Mouse (Mus musculus): ENCODE measurements around the gene Tenm2. TPM values are rescaled to one million over a fixed set of nuclear protein-coding genes. Genes with fewer than 3 reads are reported as not detected.

Tenm2 gene
- total RNA-seq, 2 experiments from 2014 or later, result not detected

DNA sequence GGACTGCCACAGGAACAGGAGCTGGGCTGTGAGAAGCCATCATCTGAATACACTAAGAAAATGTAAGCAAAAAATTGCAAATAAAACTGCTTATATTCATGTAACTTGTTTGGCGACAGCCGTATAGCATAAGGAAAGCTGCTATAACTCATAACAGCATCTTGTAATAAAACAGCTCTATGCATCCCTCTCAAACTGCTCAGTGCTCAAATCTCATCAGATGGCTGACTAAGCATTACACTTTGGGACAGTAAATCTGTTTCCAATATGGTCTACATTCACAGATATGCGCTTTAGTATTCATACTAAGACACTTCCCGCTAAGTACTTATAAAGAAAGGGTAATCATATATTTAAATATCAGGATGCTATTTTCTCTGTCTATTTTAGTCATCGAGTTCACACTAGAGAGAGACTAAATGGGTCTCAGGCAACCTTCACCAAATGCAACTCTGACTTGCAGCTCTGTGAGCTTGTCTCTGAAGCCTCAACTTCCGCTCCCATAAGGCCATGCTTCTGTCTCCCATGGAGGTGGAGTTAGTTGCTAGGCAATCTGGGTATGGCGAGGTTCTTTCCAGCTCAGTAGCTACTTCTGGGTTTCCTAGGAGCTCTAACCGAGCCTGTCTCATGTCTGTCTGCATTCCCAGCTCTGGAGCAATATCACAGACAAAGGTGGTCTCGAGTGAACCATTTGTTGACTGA is 308.9 kb downstream of the Tenm2 start:
- ATAC-seq (replicated peaks; ENCODE audit: low FRiP score, poor library complexity, severe bottlenecking), result no peak

DNA sequence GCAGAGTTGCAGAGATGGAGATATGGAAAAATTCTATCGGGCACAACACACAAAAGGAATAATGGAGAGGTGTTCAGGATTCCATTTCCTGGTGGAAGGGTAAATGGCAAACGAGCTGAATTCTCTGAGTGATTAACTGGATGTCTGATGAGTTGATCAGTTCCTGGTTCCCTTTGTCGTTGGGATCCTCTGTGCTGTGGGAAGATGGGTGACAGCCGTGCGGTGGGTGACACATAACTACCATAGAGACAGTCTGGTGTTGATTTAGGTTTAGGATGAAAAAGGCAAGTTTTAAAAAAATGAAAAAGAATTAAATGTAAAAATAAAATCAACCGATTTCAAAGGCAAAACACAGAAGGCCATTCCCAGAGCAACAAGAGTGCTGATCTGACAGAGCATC is 316.5 kb downstream of the Tenm2 start:
- ATAC-seq (replicated peaks; ENCODE audit: low FRiP score, poor library complexity, severe bottlenecking), result no peak

DNA sequence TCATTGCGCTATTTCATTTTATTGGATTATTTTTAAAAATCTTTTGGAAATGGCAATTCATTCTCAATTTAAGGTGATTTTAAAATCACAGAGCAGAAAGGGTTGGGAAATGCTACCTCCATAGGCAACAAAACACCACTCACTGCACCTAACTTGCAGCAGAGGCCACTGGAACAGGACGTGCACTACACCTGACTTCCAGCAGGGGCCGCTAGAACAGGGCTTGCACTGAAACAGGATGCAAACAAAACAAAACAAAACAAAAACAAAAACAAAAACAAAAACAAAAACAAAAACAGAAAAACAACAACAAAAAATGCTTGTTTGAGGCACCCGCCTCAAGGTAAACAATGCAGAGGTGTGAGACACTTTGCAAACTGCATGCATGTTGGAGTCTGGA is 324.4 kb downstream of the Tenm2 start:
- no peak for ATAC-seq (replicated peaks; ENCODE audit: low FRiP score, poor library complexity, severe bottlenecking)

DNA sequence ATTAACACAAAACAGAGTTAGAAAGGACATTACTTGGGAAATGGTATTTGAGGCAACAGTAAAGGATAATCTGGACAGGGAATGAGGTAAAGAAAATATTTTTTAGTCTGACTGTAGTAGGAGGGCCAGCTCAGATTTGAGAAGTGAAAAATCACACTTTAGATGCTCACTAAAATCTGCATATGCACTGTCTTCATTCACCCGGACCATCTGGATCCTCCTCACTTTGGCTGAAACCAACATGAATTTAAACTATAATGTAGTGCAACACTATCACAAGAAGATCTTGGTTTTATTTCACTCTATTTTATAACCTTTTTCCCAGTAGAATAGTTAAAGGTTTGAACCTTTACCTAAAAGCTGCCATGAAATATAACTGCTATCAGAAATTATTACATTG is 326.7 kb downstream of the Tenm2 start:
- ATAC-seq (replicated peaks; ENCODE audit: low FRiP score, poor library complexity, severe bottlenecking), result no peak

DNA sequence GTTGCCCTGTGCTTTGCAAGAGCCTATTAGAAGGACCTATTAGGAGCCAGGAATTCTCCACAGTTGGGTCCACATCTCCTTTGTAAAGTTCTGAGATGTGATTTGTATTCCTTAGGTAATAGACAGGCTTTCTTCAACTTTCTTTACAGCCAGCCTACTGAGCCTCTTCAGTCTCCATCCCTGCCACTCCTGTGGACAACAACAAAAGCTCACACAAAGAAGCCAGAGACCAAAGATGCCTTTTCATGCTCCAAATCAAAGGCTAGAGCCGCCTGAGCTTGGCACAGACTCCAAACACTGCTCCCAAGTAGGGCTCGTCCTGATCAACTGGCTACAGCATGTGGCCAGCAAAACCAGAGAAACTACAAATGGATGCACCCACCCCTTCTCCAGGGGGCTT is 333.5 kb downstream of the Tenm2 start:
- ATAC-seq (replicated peaks; ENCODE audit: low FRiP score, poor library complexity, severe bottlenecking), result no peak

DNA sequence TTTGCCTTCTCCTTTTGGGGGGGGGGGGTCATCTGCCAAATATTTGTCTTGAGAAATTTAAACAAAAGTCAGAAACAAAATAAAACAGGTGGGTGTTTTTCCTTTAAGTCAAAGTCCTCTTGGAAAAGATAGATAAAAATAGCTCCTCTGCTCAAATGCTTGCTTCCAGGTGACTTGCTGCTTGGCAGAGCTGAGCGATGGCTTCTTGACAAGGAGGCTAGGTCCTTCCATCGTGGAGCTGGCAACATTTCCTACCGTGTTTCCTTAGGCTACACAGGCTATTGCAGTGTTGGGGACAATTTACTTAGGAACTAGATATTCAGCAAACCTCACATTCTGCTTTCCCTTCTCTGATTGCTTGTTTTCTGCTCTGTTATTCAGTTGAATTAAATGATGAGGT is 342.7 kb downstream of the Tenm2 start:
- no peak for ATAC-seq (replicated peaks; ENCODE audit: low FRiP score, poor library complexity, severe bottlenecking)

DNA sequence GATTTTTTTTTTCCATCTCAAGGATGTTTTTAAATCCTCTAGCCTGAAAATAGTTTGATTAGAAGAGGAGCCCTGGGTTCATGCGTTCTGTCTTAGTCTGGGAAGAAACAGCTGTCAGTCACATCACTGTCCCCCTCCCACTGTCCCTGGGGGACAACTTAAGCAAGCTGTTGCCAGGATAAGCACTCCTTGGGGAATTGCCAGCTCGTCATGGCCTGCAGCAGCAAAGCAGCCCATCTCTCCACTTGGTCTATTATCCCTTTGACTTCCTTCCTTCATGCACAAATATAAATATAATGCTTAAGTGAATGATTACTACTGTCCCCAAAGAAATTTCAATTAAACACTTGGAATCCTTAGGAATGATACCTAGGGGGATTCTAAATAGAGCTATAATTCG is 344.7 kb downstream of the Tenm2 start:
- ATAC-seq (replicated peaks; ENCODE audit: low FRiP score, poor library complexity, severe bottlenecking), result no peak

DNA sequence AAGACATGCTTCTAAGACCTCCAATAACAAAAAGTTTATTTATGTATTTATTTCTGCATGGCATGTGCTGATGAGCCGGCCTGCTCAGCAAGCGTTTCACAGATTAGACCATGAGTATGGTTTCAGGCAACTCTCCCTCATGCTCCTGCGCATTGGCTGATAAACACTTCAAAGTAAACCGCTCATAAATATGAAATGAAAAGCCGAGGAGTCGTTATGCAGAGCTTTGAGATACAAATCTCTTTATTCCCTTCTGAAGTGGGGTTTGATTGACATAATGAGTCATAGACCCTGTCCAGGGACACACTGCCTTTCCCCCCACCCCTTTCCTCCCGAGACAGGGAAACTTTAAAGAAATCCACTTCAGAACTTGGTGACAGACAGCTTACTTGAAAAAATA is 348.3 kb downstream of the Tenm2 start:
- no peak for ATAC-seq (replicated peaks; ENCODE audit: low FRiP score, poor library complexity, severe bottlenecking)

DNA sequence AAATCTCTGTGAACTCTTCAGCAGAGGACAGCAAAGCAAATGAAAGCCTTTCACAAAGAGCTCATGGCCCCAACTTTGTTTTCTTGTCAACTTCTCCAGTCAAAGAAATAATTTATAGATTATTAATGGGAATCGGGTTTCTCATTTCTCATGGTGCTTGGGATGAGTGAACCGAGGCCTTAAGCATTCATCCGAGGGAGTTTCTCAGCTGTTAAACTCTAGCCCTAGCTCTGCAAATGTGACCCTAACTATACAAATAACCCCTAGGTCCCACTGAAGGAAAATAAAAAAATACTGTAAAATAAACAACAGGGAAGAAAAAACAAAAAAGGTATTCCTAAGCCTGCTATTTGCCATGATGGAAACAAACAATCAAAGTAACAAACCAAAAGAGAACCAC is 349.6 kb downstream of the Tenm2 start:
- ATAC-seq (replicated peaks; ENCODE audit: low FRiP score, poor library complexity, severe bottlenecking), result no peak

DNA sequence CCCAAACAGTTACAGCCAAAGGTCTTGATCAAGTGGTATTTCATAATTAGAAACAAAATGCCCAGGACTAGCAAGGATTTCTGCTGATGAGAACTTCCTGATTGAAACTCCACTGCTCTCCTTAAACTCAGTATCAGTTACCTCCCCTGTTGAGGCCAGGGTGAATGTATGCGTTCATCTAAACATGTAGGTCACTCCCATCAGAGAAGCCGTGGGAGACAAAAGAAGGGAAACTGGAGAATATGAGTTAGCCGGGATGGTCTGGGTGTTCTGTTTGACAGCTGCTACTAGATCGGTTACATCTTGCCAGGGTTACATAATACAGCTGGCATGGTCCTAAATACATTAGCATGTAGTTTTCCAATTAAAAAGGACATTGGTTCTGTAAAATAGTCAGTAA is 362.8 kb downstream of the Tenm2 start:
- ATAC-seq (replicated peaks; ENCODE audit: low FRiP score, poor library complexity, severe bottlenecking), result no peak

DNA sequence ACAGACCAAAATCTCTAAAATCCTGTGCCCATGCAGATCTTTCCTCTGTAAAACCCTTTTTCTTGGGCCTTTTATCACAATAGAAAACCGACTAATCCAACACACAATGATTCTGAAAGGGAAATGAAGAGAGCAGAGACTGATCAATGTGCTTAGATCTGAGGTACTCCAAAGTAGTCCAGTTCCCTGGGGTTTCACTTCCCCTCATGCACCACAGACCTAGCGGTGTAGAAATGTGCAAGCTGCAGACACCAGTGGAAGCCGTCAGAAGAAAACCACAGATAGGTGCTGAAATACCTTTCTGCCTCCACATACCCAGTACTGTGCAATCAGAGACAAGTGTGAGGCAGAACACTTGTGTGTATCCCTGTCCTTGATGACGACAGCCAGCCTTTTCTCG is 365.2 kb downstream of the Tenm2 start:
- no peak for ATAC-seq (replicated peaks; ENCODE audit: low FRiP score, poor library complexity, severe bottlenecking)

DNA sequence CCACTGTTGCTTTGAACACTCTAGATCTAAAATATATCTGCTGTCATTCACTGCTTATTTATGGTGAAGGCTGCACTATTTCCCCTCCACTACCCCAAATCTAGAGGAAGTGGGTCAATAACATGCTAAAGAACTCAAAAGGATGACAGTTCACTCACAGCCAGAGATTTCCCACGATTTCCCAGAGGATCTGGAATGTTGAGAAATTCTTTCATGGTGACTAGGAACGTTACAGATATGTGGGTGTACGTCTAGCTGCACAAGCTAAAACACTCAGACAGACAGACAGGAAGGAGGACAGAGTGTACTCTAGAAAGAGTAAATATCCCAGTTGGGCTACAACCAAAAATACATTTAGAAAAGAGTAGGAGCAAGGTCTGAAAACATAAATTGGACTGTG is 384.1 kb downstream of the Tenm2 start:
- ATAC-seq (replicated peaks; ENCODE audit: low FRiP score, poor library complexity, severe bottlenecking), result no peak

DNA sequence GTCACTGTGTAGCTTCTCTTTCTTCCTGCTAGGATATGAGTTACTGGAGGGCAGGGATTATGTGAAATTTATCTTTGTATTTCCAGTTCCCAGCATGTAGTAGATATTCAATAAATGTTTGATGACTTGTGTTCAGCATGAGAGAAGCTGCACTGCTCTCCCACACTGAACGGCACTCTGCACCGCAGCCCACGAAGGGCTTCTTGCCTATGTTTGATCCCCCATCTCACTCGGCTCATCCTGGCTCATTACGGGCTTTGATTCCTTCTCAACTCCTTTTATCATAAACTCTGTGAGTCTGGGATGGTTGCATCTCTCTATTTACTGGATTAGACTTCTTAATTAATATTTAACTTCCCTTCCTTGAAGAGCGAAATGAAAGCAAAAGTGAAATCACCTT is 388.3 kb downstream of the Tenm2 start:
- no peak for ATAC-seq (replicated peaks; ENCODE audit: low FRiP score, poor library complexity, severe bottlenecking)

DNA sequence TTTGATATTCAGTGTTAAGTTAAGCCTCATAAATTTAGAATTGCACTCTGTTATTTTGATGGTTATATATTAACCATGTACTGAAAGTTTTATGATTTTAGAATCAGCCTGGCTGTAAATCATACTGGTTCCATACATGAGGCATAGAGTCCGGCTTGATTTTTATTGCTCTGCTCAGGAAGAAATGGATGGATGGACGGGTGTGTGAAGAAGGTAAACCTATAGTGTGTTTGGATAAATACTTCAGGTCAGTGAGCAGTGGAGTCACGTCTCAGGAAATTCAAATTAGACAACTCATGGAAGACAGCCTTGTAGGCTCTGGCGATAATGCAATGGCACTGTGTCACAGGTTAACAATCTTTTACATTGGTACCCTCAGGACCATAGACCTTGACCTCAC is 402.9 kb downstream of the Tenm2 start:
- no peak for ATAC-seq (replicated peaks; ENCODE audit: low FRiP score, poor library complexity, severe bottlenecking)

DNA sequence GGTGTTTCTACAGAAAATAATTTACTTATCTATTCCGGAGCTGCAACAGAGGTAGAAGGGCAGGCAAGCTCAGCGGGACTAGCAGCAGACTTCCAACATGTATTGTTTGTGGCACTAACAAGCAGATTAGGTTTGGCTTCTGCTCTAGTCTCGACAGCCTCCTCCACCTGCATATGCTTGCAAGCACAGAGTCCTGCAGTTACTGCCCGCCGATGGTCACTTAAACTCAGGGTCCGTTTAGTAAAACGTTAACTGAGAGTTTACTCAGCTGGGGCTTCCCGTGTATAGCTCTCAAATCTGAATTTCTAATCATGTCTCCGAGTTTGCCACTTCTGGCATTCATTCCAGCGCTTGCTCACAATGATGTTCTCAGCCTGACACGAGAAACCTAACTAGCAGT is 404.3 kb downstream of the Tenm2 start:
- no peak for ATAC-seq (replicated peaks; ENCODE audit: low FRiP score, poor library complexity, severe bottlenecking)

DNA sequence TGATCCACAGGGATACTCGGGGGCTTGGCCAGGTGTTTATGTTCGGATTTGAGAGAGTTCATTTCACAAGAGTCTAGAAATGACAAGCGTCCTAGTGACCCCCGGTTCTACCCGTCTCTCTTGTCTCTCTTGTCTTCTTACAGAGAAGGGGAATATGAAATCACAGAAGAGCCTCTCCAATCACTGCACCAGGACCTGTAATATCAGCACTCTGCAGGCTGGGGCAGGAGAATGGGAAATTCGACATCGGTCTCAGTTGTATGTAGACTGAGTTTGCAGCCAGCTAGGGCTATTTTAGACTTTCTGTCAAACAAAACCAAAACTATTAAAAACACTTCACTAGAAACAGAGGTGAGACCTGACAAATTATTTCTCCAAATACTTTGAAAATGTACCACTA is 411.1 kb downstream of the Tenm2 start:
- no peak for ATAC-seq (replicated peaks; ENCODE audit: low FRiP score, poor library complexity, severe bottlenecking)

DNA sequence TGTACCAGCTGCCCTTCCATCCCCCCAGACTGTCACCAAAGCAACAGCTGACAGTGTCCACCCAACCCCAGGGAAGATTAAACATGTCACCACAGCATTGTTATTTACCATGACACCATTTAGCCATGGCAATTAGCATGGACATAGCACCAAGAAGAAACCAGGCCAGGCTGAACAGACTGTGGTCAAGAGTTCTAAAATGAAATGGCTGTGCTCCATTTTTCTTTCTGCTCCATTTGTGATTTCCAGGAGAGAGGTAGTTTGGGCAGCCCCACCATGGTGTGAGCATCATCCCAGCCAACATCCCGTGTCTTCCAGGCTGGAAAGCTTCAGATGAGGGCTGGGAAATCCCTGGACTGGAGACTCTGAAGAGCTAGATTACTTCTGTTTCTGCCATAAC is 431.1 kb downstream of the Tenm2 start:
- no peak for ATAC-seq (replicated peaks; ENCODE audit: low FRiP score, poor library complexity, severe bottlenecking)

DNA sequence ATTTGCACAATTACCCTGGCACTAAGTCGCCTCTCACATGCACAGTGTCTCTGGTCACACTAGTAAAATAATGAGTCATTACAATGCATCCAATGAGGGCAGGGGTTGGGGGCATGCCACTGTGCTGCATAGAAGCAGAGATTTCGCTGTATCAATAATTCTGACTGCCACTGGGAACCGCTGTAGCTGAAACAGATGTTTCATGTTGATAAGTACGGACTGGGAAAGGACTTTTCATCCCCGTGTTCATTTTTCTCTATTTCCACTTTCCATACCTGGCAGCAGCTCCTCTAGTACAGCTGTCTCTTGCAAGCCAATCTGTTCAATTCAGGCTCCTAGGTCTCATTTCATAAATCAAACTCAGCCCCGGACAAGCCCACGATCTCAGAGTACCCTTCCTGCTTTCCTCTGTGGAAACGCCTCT is 433.5 kb downstream of the Tenm2 start:
- no peak for ATAC-seq (replicated peaks; ENCODE audit: low FRiP score, poor library complexity, severe bottlenecking)

DNA sequence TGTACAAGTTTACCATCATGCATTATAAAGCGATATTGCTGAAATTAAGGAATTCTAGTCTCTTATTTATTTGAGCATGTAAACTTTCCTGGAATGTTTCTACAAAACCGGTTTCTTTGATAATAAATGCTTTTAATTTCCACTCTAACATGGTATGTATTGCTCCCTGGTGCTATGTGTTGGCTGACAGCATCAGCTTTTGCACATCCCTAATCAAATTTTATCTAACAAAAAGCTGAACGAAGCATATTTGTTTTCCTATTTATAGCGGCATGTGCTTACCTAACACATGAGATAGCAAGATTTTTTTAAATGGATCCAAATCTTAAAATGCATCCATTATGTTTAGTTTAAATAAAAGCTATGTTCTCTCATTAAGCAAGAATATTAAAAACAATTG is 434.1 kb downstream of the Tenm2 start:
- ATAC-seq (replicated peaks; ENCODE audit: low FRiP score, poor library complexity, severe bottlenecking), result no peak

DNA sequence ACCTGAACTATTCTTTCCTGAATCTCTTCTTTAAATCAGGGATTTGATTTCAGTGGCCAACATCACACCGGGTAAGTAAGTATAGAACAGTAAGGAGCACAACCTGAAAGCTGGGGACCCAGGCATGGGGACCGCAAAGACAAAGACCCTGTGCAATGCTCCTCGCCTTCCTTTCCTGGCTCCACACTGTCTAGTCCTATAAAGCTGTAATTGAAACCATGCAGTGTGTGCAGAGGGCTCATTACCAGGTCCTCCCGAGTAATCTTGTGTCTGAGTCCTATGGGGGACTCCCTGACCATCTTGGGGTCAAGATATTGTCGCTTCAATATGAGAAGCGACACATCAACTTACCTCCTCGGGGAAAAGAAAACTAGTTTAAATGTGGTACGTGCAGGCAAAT is 436.4 kb downstream of the Tenm2 start:
- ATAC-seq (replicated peaks; ENCODE audit: low FRiP score, poor library complexity, severe bottlenecking), result no peak

DNA sequence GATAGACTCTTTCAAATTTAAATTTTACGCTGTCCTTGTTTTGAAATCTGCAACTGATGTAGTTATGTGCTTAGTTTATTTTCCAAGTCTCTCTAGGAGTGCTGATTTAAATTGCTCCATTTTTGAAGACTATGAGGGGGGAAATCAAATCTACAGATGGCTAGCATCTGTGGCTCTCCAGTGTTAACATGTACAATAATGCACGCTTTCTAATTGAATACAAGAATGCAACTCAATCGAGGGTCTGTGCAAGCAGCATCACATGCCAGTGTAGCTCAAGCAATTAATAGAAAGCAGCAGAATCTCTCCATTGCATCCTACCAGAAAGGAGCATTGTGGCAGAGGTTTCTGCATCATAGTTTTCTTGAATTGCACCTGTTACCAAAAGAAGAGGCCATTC is 477.8 kb downstream of the Tenm2 start:
- no peak for ATAC-seq (replicated peaks; ENCODE audit: low FRiP score, poor library complexity, severe bottlenecking)

DNA sequence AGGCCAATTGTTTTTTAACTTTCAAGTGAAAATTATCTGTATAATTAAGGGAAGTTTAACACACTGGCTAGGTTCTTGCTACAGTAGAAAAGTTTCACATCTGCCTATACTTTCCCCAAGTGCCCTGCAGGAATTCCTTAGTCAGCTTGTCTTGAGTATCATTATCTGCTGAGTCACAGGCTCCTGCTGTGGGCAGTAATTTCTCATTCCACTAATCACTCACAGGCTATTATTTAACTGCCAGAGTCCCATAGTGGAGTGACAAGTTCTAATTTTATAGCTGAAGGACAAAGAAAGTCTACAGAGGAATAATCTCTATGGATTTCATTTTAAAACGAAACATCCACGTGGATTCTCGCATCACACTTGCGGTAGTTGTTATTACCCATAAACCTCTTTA is 489.5 kb downstream of the Tenm2 start:
- no peak for ATAC-seq (replicated peaks; ENCODE audit: low FRiP score, poor library complexity, severe bottlenecking)
